Mouse (Mus musculus) lung, embryonic 14.5 days (tissue): Measurements from ENCODE around the gene Ptprn. TPM values are rescaled to one million over a fixed set of nuclear protein-coding genes. Genes with fewer than 3 reads are reported as not detected.

Source experiments
- ATAC-seq: fragments of 200-750 bp; cut with Nextera tagmentation; 2 replicates; pipeline ENCODE4 v1.8.0; 2017; ENCODE audit warnings: mild to moderate bottlenecking, moderate TSS enrichment, moderate library complexity; ENCODE audit not compliant: insufficient read depth
- DNase-seq: peaks from one replicate; pipeline ENCODE4 v3.0.0-alpha.2; 2015
- H3K27ac ChIP-seq: fragments of 300-500 bp; sonication (generic); 2 replicates; pipeline ENCODE4 v1.5.1; 2014; ENCODE audit warnings: low read depth, mild to moderate bottlenecking, moderate library complexity
- H3K27me3 ChIP-seq: fragments of 300-500 bp; sonication (generic); 2 replicates; pipeline ENCODE4 v1.6.1; 2014; ENCODE audit warnings: low read length, control low read depth; ENCODE audit not compliant: insufficient read depth
- H3K36me3 ChIP-seq: fragments of 300-500 bp; sonication (generic); 2 replicates; pipeline ENCODE4 v1.6.1; 2014; ENCODE audit warnings: control low read depth; ENCODE audit not compliant: insufficient read depth
- H3K4me1 ChIP-seq: fragments of 300-500 bp; sonication (generic); 2 replicates; pipeline ENCODE4 v1.6.1; 2014; ENCODE audit warnings: antibody characterized with exemption, control low read depth; ENCODE audit not compliant: insufficient read depth
- H3K4me2 ChIP-seq: fragments of 300-500 bp; sonication (generic); 2 replicates; pipeline ENCODE4 v1.6.1; 2014; ENCODE audit warnings: mild to moderate bottlenecking
- H3K4me3 ChIP-seq: fragments of 300-500 bp; sonication (generic); 2 replicates; pipeline ENCODE4 v1.5.1; 2014; ENCODE audit warnings: low read depth, low read length
- H3K9ac ChIP-seq: fragments of 300-500 bp; sonication (generic); 2 replicates; pipeline ENCODE4 v1.6.1; 2014
- H3K9me3 ChIP-seq: fragments of 300-500 bp; sonication (generic); 2 replicates; pipeline ENCODE4 v1.6.1; 2016; ENCODE audit warnings: low read depth, low read length, control low read depth
- CTCF ChIP-seq: IDR thresholded peaks from 2 replicates; pipeline ENCODE4 v1.5.1; 2016; ENCODE audit warnings: antibody characterized with exemption, low read depth
- WGBS: fragments of 180-500 bp; shearing (Covaris S2); extraction: QIAGEN DNeasy Blood & Tissue Kit; methylation state at CpG from one replicate; pipeline ENCODE4 v1.1.7; 2014; 5-methylcytosine and 5-hydroxymethylcytosine counted together
- polyA plus RNA-seq: library from polyadenylated mRNA; unstranded; fragments of >200 nt; fragmentation: Nextera tagmentation; extraction: Ambion mirVana; gene quantifications from 2 replicates; pipeline ENCODE4 v1.2.1, GENCODE M21; 2014

Gene Ptprn
- polyA plus RNA-seq, 1 experiment from 2014 or later, result 0.21 TPM

- Histone ChIP-seq H3K36me3 (peaks cover 43% of the 10 kb centered on the region), H3K27ac (peak overlapping the region; percentile 54), H3K4me1 (peaks cover 4% of the 10 kb centered on the region; the same call in 1 of the 2 replicates), H3K9ac (no peak overlapping the region), H3K4me2 (no peak overlapping the region), H3K27me3 (peaks cover 21% of the 10 kb centered on the region), H3K9me3 (no peaks in the 10 kb centered on the region), H3K4me3 (no peak overlapping the region)
- ATAC-seq, result no peak
- TF ChIP-seq CTCF, result no peak
- no peak for DNase-seq
- 59% methylated on average over 2 of the region's 2 CpGs for WGBS
Measured at GRCm38 (mm10) chr1:75214442-75214841, 49.9 kb downstream of the Ptprn start.

GRCm38 (mm10) chr1:75213096-75213495 lies 51.2 kb downstream of the Ptprn start:
- 85% methylated on average over 7 of the region's 7 CpGs for WGBS
- peaks cover 4% of the 10 kb centered on the region; the same call in 1 of the 2 replicates for H3K4me1 ChIP-seq
- no peak for ATAC-seq

GRCm38 (mm10) chr1:75212542-75212941 lies 51.8 kb downstream of the Ptprn start:
- Histone ChIP-seq H3K27ac (no peak overlapping the region), H3K9me3 (no peaks in the 10 kb centered on the region), H3K4me1 (peaks cover 4% of the 10 kb centered on the region; the same call in 1 of the 2 replicates), H3K4me3 (no peak overlapping the region), H3K36me3 (peaks cover 43% of the 10 kb centered on the region), H3K4me2 (0 out of 2 replicates have a peak overlapping the region, but pooled peaks have one; percentile 7), H3K27me3 (peaks cover 4% of the 10 kb centered on the region; the same call in 1 of the 2 replicates), H3K9ac (no peak overlapping the region)
- no peak for DNase-seq
- WGBS, result 71% methylated on average over 4 of the region's 4 CpGs
- no peak for ATAC-seq
- no peak for TF ChIP-seq CTCF

More at GRCm38 (mm10) chr1:75213096-75213495, 51.2 kb downstream of the Ptprn start:
- Histone ChIP-seq H3K4me3 (no peak overlapping the region), H3K36me3 (peaks cover 43% of the 10 kb centered on the region), H3K27me3 (peaks cover 8% of the 10 kb centered on the region), H3K4me2 (0 out of 2 replicates have a peak overlapping the region, but pooled peaks have one; percentile 7), H3K9ac (no peak overlapping the region), H3K9me3 (no peaks in the 10 kb centered on the region), H3K27ac (no peak overlapping the region)
- no peak for DNase-seq
- TF ChIP-seq CTCF, result no peak

GRCm38 (mm10) chr1:75211141-75211708 lies 53.1 kb downstream of the Ptprn start:
- peaks cover 4% of the 10 kb centered on the region; the same call in 1 of the 2 replicates for H3K4me1 ChIP-seq
- no peaks in the 10 kb centered on the region for H3K9me3 ChIP-seq
- H3K4me3 ChIP-seq, result peak overlapping the region; percentile 91
- H3K27me3 ChIP-seq, result no peaks in the 10 kb centered on the region
- DNase-seq, result no peak
- H3K27ac ChIP-seq, result no peak overlapping the region
- peak; percentile 17; the same call in 1 of the 2 replicates for ATAC-seq
- peaks cover 43% of the 10 kb centered on the region for H3K36me3 ChIP-seq
- H3K4me2 ChIP-seq, result peak overlapping the region; percentile 72
- WGBS, result 11% methylated on average over 17 of the region's 17 CpGs
- TF ChIP-seq CTCF, result no peak
- peak overlapping the region; percentile 93 for H3K9ac ChIP-seq

- 5% methylated on average over 42 of the region's 42 CpGs for WGBS
- H3K4me3 ChIP-seq, result peak within 1 kb of the TSS; percentile 91
- H3K9me3 ChIP-seq, result no peaks in the 10 kb centered on the region
- H3K4me2 ChIP-seq, result peak within 1 kb of the TSS; percentile 72
- DNase-seq, result peak; percentile 99
- peaks cover 37% of the 10 kb centered on the region for H3K36me3 ChIP-seq
- no peaks in the 10 kb centered on the region for H3K27me3 ChIP-seq
- H3K27ac ChIP-seq, result peak within 1 kb of the TSS; percentile 42; the same call in 1 of the 2 replicates
- peak; percentile 93 for ATAC-seq
- peak within 1 kb of the TSS; percentile 93 for H3K9ac ChIP-seq
- H3K4me1 ChIP-seq, result peaks cover 4% of the 10 kb centered on the region; the same call in 1 of the 2 replicates
- no peak for TF ChIP-seq CTCF
Measured at GRCm38 (mm10) chr1:75210136-75211087, 53.9 kb downstream of the Ptprn start, which contains the start of the genes Glb1l and Stk16. Glb1l (minus strand) TSS chr1:75210813. Stk16 (plus strand) TSS chr1:75210838.

GRCm38 (mm10) chr1:75208967-75209678 lies 55.2 kb downstream of the Ptprn start:
- WGBS, result 11% methylated on average over 34 of the region's 34 CpGs
- no peak overlapping the region for H3K27ac ChIP-seq
- no peak; the same call in 1 of the 2 replicates for ATAC-seq

More at GRCm38 (mm10) chr1:75208967-75209678, 55.2 kb downstream of the Ptprn start:
- H3K27me3 ChIP-seq, result no peaks in the 10 kb centered on the region
- DNase-seq, result peak; percentile 73
- H3K36me3 ChIP-seq, result peaks cover 24% of the 10 kb centered on the region
- TF ChIP-seq CTCF, result no peak
- peaks cover 4% of the 10 kb centered on the region; the same call in 1 of the 2 replicates for H3K4me1 ChIP-seq
- H3K4me2 ChIP-seq, result peak overlapping the region; percentile 72
- no peaks in the 10 kb centered on the region for H3K9me3 ChIP-seq
- H3K9ac ChIP-seq, result peak overlapping the region; percentile 61
- H3K4me3 ChIP-seq, result peak overlapping the region; percentile 45
